Mouse (Mus musculus): ENCODE results near the gene Coro2a. TPM values are rescaled to one million over a fixed set of nuclear protein-coding genes. Genes with fewer than 3 reads are reported as not detected.

Gene Coro2a
- total and polyA plus RNA-seq, 3 experiments, result 0.35 to 6.8 TPM; not detected in 1

- no peak for TF ChIP-seq ZKSCAN1 (IDR thresholded peaks at IDR 0.05; ENCODE audit: low read depth, low read length)
- no peak for TF ChIP-seq JUND (IDR thresholded peaks at IDR 0.05; ENCODE audit: low read depth, low read length)
- 0 out of 2 replicates have a peak, but pooled peaks have one; percentile 4 for TF ChIP-seq TCF12 (IDR thresholded peaks at IDR 0.05; ENCODE audit: low read depth, low read length)
- no peak for TF ChIP-seq ZMIZ1 (IDR thresholded peaks at IDR 0.05; ENCODE audit: low read depth, low read length)
- peak; percentile 71 for TF ChIP-seq ETS1 (IDR thresholded peaks at IDR 0.05; ENCODE audit: low read depth, low read length)
- peak; percentile 76; the same call in 1 of the 2 replicates for TF ChIP-seq BHLHE40 (IDR thresholded peaks at IDR 0.05; ENCODE audit: borderline replicate concordance, low read depth, low read length)
- TF ChIP-seq GATA1 (IDR thresholded peaks at IDR 0.05; ENCODE audit: low read depth, low read length), result peak; percentile 62
- TF ChIP-seq POLR2AphosphoS2 (IDR thresholded peaks at IDR 0.05; ENCODE audit: low read length), result no peak
- no peak for TF ChIP-seq CHD2 (IDR thresholded peaks at IDR 0.05; ENCODE audit: low read length)
- TF ChIP-seq SIN3A (IDR thresholded peaks at IDR 0.05; ENCODE audit: low read length), result peak; percentile 85
- TF ChIP-seq MXI1 (IDR thresholded peaks at IDR 0.05; ENCODE audit: low read depth, low read length), result peak; percentile 98
- no peak for TF ChIP-seq ZC3H11A (IDR thresholded peaks at IDR 0.05; ENCODE audit: low read depth, low read length)
Observed at GRCm38 (mm10) chr4:46503881-46504280, 98.1 kb downstream of the Coro2a start (continued).

- Histone ChIP-seq H3K4me1 (ENCODE audit: control insufficient read depth in 1 of 2, insufficient read depth in 2 of 2, low read length in 2 of 2) (peaks cover 6 to 14% of the 10 kb centered on the region in 2 experiments), H3K36me3 (ENCODE audit: control insufficient read depth in 1 of 2, insufficient read depth in 2 of 2, low read length in 2 of 2) (peaks cover 2 to 7% of the 10 kb centered on the region in 2 experiments)
- TF ChIP-seq MAX (IDR thresholded peaks at IDR 0.05; ENCODE audit: low read length) (no peak), BHLHE40 (IDR thresholded peaks at IDR 0.05; ENCODE audit: borderline replicate concordance, low read depth, low read length) (no peak), USF2 (IDR thresholded peaks at IDR 0.05; ENCODE audit: borderline replicate concordance in 1 of 2, insufficient read depth in 1 of 2, low read depth in 1 of 2, low read length in 2 of 2) (no peak), GATA1 (IDR thresholded peaks at IDR 0.05; ENCODE audit: low read depth, low read length) (peak; percentile 41; the same call in 1 of the 2 replicates), ELF1 (IDR thresholded peaks at IDR 0.05; ENCODE audit: low read depth, low read length) (no peak), EP300 (IDR thresholded peaks at IDR 0.05; ENCODE audit: low read depth in 1 of 2, low read length in 2 of 2) (no peak), TCF12 (IDR thresholded peaks at IDR 0.05; ENCODE audit: low read depth, low read length) (no peak)
Observed at GRCm38 (mm10) chr4:46502606-46503502, 99.1 kb downstream of the Coro2a start.

More at GRCm38 (mm10) chr4:46502606-46503502, 99.1 kb downstream of the Coro2a start:
- no peak overlapping the region for H3K27ac ChIP-seq (ENCODE audit: control insufficient read depth, low read depth, low read length)
- no peaks in the 10 kb centered on the region for H3K9me3 ChIP-seq (replicated peaks; ENCODE audit: insufficient read depth, low read length)
- H3K79me2 ChIP-seq (ENCODE audit: control insufficient read depth, insufficient read depth, low read length, poor library complexity), result no peaks in the 10 kb centered on the region; the same call in 1 of the 2 replicates
- H3K9ac ChIP-seq (ENCODE audit: control insufficient read depth, low read depth, low read length, poor library complexity, severe bottlenecking), result no peak overlapping the region
- no peaks in the 10 kb centered on the region for H3K27me3 ChIP-seq (ENCODE audit: control insufficient read depth in 1 of 2, insufficient read depth in 2 of 2, low read length in 2 of 2)
- H3K4me3 ChIP-seq (ENCODE audit: control insufficient read depth in 1 of 2, insufficient read depth in 1 of 2, low read depth in 2 of 2, low read length in 2 of 2), result no peak overlapping the region
- no peak for DNase-seq (ENCODE audit: low read depth, low spot score)
